Mouse (Mus musculus): ENCODE data around the gene Ahnak2. TPM values are rescaled to one million over a fixed set of nuclear protein-coding genes. Genes with fewer than 3 reads are reported as not detected.
A peak's percentile ranks its signal among the peaks of the same experiment; 100 is the strongest.

Ahnak2 gene
- total RNA-seq, 4 experiments from 2014 or later, result 7.5 to 9.3 (median 8.1) TPM

DNA sequence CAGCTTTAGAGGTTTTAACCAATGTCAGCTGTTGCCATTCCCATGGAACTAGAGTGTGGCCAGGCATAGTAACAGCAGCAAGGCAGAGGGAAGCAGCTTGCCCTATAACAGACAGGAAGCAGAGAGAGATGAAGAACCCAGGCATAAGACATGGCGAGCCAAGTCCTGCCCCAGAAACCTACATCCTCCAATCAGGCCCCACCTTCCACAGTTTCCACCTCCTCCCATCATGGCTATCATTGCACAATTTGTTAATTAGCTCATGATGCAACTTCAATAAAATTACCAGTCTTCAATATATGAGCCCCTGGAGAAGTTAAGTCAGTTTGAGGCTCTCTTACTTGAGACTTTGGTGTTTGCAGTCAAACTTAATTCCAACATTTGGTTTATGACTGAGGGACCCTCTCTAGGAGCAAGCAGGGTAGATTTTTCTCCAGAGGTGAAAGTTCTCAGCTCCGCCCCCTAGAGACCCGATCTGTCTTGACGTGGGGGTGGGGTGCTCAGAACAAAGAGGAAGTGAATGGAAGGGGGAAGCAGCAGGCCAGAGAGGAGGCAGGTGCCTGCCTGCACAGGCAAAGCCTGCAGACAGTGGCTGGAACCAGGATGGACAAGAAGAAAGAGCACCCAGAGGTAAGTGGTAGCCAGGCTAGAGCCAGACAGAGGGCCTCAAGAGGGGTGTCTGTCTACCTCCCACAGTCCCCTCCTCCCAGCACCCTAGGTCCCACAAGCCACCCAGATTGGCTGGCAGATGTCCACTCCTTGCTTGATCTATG, 42.1 kb downstream of the Ahnak2 start, which contains the start of gene Pld4:
TSS of gene Pld4 (plus strand) at position 502 of the 773 bp plus-strand sequence.
- no peak for DNase-seq (ENCODE audit: low spot score in 2 of 2)

DNA sequence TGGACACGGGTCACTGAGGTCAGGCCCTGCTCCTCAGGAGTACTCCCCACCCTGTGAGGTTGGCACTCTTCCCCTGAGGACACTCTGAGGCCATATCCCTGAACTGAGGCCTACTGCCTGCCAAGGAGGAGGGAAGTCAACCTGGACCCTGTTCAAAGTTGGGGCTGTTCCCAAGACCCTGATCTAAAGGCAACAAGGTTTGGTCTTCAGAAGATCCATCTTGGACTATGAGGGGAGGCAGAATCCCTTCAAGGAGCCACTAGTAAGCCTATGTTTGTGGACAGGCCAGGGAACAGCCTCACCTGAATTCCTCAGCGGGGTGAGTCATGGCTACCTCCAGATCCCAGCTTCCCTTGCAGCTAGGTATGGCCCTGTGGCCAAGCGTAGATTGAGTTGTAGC, 43.0 kb downstream of the Ahnak2 start:
- no peak for DNase-seq (ENCODE audit: low spot score in 2 of 2)

DNA sequence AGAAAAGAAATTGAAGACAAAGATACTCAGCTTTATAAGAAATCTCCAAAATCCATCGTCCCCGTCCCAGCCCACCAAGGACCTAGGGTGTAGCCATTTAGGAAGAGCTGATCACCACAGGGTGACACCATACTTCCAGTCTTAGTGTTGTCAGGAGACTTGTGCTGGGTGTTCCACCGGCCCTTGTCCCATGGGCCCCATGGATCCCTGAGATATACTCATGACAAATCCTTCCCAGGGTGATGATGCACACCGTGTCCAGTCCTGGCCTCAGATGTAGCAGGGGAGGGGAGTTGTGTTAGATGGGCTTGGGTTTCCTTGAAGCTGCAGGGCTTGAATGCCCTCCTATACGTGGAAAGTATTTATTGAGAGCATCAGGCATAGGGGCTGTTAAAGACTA, 44.6 kb downstream of the Ahnak2 start:
- DNase-seq (ENCODE audit: low spot score in 2 of 2), result no peak

DNA sequence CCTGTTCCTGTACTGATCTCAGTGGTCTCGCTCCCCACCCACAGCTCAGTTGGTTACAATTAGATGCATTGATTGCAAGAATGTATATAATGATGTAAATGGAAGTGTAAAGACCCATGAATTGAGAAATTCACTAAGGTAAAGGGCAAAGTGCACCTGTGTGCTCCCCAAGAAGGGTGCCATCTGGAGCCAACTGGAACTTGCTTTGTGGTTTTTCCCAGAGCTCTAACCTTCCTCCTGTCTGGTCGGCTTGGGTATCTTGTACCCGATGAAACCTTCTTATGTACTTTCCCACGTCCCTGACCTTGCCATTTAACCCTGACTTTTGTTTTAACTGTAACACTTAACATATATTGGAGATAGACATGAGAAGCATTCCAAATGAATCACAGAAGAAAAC, 46.6 kb downstream of the Ahnak2 start:
- DNase-seq (ENCODE audit: low spot score in 2 of 2), result no peak

DNA sequence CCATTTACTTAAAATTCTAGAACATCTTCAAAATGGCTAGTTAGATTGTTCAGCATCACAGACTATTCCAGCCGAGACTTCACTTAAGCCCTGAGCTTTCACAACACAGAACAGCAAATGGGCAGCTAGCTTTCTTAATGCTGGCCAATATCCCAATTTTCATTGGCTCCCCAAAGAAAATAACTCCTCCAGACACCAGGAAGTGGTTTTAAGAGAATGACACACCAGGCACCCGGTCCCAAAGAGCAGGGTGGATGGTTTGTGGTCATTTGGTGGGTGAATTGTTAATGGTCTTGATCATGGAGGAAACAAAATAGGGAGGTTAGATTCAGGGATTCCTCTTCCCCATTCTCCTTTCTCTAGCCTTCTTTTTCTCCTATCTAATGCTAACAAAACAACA, 50.1 kb downstream of the Ahnak2 start:
- DNase-seq (ENCODE audit: low spot score in 2 of 2), result no peak

DNA sequence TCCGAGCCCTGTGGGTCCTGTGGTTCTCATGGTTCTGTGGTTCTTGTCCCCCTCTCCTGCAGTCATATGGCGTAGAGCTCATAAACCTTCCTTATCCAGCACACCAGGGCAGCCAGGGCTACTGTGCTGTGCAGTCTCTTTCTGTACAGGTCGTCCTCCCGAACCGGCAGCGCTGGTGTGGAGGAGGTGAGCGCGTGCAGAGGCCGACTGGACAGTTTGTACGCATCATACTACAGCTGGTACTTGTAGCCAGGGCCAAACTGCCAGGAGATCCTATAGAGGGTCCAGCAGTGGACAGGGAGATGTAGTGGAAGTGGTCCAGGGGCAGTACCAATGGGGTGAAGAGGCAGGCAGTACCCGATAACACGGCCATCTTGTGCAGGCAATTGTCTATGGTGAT, 51.5 kb downstream of the Ahnak2 start:
- no peak for DNase-seq (ENCODE audit: low spot score in 2 of 2)

DNA sequence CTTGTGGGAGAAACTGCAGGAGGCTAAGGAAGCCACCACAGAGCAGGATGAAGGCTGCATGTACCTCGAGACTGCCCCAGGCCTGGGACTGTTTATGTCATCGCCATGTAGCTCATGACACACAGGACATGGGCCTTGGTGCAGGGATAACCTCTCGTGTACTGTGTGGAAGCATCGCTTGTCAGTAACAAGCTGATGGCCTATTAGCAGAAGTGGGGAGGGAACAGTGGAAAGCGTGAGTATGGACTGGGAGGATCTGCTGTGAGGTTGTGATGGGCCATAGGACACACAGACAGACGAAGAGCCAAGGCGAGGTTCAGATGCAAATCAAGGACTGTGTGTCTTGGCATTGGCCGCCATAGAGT, 54.9 kb downstream of the Ahnak2 start:
- DNase-seq (ENCODE audit: low spot score in 2 of 2), result no peak

DNA sequence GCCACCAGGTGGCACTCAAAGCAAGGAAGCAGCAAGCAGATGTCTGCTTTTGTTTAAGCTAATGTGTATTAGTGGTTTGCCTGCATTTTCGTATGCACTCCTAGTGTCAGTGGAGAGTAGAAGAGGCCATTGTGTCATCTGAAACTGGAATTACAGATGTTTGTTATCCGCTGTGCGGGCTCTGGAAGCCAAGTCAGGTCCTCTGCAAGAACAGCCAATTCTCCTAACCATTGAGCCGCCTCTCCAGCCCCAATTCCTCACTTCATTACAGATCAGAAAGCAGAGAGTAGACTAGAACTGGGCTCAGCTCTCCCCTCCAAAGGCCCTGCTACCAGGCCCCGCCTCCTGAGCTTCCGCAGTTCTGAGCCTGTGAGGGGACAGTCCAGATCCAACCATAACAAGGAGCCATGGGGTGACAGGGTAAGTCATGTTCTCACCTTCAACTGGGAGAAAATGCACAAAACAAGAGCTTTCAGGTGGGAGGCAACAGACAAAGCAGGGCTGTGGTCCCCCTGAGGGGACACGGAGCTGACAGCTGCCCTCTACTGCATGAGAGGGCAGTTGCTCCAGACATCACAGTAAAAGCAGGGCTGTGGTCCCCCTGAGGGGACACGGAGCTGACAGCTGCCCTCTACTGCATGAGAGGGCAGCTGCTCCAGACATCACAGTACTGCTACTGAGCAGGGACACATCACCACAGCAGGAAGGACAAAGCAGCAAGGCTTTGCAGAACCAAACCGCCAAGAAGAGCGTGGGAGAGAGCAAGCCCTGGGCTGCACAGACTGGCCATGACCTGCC, 55.5 kb downstream of the Ahnak2 start:
- no peak for DNase-seq (ENCODE audit: low spot score in 2 of 2)

DNA sequence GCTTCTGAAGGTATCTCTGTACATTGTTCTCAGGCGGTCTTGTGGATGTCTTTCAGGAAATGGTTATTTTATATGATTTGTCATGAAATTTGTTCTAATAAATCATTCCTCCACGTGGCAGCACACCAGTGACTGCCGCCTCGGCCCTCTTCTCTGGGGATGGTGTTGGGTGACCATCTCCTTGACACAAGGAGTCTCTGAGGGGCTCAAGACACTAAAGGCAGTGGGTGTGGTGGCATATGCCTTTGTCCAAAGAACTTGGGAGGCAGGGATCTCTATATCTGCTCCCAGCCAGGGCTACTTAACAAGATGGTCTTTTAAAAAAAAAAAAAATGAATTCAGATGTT, 56.0 kb downstream of the Ahnak2 start:
- DNase-seq (ENCODE audit: low spot score in 2 of 2), result no peak

DNA sequence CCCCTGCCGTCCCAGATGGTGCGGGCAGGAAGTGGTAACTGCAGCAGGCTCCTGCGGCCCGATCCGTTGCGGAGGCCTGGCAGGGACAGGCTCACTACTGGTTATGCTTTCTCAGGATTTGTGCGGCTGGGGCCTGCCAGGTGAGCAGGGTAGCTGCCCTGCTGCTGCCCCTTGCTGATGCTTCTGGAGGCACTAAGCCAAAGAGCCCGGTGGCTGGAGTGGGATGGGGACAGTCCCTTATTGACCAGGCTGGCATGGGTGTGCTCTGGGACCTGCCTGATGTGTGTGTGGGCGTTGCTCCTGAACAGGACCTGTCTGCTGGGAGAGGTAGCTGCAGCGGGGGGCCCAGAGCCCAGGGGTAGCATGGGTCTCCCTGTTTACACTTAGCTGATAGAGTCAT, 56.7 kb downstream of the Ahnak2 start:
- DNase-seq (ENCODE audit: low spot score in 2 of 2), result no peak

DNA sequence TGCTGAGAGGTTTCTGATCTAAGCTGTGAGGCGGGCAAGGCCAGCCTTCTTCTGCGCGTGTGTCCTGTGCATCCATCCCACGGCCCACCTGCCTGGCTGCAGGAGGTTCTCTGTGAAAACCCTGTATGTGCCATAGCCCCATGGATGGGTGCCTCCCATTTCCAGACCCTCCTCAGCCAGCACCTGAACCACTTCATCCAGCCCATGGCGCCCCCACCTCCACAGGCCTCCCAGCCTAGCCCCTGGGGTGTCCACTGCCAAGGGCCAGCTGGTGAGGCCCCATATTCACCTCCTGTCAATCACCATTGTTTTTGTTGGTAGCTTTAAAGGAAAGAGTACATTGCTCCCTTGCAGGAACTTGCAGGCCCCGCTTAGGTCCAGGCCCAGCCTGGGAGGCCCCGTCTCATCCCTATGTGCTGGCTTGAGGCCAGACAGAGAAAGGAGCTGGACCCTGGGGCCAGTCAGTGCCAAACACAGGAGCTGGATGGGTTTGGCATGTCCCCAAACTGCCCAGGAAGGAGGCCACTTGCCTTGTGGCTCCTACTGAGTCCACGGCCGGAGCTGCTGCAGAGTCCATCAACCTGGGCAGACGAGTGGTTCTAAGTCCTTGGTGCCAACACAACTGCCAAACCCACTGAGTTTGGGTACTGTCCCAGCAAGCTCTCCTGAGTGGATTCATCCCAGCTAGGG, 57.4 kb downstream of the Ahnak2 start:
- DNase-seq (ENCODE audit: low spot score in 2 of 2), result no peak

DNA sequence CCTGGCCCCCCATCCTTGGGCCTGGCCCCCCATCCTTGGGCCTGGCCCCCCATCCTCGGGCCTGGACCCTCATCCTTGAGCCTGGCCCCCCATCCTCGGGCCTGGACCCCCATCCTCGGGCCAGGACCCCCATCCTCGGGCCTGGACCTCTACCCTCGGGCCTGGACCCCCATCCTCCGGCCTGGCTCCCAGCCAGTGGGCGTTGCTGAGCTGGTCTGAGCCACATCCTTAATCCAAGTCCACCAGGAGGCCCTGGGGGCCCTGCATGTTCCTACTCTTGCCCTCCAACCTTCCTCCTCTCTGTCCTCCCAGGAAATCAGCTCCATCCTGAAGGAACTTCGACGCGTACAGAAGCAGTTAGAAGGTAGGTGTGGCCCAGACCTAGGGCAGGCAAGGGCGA, 58.2 kb downstream of the Ahnak2 start:
- DNase-seq (ENCODE audit: low spot score in 2 of 2), result no peak

DNA sequence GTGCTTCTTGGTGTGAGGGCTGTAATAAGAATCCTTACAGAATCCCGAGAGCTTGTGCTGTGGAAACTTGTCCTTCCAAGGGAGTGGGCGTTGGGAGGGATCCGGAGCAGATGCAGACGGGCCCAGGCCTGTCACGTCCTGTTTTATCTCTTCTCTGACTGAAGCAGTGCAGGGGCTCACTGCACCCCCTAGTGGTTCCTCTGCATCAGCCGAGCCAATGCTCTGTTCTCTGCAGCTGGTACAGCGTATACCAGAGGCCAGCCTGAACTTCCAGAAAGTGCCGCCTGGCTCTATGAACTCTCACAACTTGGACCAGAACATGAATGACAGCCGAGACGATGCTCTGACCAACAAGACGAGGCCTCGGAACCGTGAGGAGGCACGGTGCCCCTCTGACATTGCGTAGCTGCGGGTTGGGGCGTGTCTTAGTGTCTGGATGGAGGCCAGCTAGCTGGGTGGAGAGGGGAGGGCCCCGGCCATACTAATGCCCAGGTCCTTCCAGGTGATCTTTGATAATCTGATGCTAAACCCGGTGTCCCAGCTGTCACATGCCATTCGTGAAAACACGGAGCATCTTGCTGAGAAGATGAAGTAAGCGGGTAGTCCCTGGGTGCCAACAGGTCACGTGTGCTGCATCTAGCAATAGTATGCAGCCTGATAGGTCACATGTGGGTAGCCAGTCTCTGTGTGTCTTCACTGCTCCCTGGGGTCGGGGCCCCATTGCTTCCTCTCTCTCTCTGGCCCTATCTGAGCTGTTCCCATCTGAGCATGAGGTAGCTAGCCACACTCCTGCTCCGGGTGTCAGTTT, 59.1 kb downstream of the Ahnak2 start:
- DNase-seq (ENCODE audit: low spot score in 2 of 2), result peak; percentile 64 to 85

DNA sequence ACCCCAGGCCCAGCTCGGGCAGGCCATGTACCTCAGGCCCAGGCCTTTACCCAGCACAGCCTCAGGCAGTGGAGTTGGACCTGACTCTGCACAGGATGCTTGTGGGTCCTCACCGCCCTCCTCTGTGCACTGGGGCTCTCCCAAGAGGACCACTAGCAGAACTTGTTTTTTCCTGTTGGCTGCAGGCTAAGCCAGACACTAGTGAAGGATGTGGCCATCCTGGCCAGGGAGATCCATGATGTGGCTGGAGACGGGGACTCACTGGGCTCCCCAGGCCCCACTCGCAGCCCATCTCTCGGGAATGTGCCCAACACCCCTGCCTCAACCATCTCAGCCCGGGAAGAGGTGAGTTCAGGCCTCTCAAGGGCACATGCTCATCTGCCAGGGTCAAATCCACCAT, 59.7 kb downstream of the Ahnak2 start:
- DNase-seq (ENCODE audit: low spot score in 2 of 2), result no peak

DNA sequence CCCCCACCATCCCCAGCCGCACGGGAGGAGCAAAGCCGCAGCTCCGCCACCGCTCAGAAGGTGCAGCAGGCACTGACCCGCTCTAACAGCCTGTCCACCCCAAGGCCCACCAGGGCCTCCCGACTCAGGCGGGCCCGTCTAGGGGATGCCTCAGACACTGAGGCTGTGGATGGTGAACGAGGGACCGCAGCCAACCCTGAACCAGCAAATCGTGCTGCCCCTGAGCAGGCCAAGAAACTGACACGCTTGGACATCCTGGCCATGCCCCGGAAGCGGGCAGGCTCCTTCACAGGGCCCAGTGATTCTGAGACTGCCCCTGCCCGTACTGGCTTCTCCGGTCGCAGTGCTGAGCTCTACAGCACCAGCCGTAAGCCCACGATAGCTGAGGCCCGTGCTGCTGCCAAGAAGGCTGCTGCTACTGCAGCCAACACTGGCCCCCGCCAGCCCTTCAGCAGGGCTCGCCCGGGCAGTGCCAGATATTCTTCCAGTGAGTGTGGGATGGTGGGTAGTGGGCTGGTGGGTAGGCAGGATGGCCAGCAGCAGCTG, 63.4 kb downstream of the Ahnak2 start:
- DNase-seq (ENCODE audit: low spot score in 2 of 2), result no peak

DNA sequence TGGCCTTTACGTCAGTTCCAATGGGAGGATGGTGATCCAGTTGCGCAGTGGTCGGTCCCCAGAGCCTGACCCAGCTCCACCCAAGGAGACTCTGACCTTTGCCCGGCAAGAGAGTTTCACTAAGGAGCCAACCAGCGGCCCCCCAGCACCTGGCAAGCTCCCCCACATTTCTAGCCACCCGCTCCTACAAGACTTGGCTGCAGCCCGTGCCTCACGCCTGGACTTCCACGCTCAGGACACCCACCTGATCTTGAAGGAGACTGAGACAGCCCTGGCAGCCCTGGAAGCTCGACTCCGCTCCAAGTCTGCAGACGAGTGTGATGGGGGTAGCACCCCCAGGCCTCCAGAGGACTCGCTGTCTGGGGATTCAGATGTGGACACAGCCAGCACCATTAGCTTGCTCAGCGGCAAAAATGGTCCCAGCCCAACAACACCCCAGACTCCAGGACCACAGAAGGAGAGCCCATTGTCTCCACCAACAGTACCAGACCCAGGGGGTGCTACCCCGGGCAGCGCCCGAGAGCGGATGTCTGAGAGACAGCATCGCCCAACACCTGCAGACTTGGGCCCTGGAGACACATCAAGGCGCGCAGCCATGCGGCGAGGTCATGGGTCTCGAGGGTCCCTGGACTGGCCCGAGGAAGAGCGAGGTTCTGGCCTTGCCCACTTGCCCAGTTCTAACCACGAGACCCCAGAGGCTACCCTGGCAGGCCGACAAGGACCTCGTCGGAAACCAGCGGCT, 64.0 kb downstream of the Ahnak2 start:
- no peak for DNase-seq (ENCODE audit: low spot score in 2 of 2)

DNA sequence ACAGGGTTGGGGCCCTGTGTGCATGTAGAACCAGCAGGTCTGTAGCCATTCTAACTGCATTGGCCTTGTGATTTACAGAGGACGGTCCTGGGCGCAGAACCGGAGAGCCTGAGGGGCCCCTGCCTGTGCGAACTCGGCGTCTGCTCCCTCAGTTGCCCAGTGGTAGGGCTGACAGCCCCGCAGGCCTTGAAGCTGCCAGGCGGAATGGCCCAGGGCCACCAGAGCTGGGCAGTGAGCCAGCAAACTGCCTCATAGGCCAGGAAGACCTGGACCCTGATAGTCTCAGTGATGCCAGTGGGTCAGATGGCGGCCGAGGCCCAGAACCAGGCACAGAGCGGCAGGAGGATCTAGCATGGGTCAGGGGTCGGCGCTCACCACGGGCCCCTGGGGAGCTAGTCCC, 64.7 kb downstream of the Ahnak2 start:
- DNase-seq (ENCODE audit: low spot score in 2 of 2), result no peak

DNA sequence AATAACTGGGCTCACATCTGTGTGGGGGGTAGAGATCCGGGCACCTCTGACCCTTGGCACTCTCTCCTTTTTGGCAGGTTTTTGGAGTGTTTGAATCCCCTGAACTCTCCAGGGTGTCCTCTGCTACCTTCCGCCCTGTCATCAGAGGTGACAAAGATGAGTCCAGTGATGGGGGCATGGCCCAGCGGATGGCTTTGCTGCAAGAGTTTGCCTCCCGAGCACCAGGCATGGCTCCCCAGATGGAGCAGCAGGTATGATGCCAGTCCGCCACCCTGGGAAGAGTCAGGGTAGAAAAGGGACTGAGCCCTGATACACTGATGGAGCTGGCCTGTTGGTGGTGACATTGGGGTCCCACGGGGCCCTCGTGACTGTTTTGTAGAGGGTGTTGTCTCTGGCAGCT, 65.4 kb downstream of the Ahnak2 start:
- no peak for DNase-seq (ENCODE audit: low spot score in 2 of 2)

DNA sequence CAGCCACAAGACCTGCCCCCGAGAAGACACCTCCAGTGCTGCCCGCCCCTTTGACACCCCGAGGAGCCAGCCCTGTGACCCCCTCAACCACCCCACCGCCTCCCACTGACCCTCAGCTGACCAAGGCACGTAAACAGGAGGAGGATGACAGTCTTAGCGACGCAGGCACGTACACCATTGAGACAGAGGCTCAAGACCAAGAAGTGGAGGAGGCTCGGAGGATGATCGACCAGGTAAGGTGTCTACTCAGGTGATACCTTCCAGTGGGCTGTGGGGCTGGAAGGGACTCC, 65.9 kb downstream of the Ahnak2 start:
- DNase-seq (ENCODE audit: low spot score in 2 of 2), result no peak

DNA sequence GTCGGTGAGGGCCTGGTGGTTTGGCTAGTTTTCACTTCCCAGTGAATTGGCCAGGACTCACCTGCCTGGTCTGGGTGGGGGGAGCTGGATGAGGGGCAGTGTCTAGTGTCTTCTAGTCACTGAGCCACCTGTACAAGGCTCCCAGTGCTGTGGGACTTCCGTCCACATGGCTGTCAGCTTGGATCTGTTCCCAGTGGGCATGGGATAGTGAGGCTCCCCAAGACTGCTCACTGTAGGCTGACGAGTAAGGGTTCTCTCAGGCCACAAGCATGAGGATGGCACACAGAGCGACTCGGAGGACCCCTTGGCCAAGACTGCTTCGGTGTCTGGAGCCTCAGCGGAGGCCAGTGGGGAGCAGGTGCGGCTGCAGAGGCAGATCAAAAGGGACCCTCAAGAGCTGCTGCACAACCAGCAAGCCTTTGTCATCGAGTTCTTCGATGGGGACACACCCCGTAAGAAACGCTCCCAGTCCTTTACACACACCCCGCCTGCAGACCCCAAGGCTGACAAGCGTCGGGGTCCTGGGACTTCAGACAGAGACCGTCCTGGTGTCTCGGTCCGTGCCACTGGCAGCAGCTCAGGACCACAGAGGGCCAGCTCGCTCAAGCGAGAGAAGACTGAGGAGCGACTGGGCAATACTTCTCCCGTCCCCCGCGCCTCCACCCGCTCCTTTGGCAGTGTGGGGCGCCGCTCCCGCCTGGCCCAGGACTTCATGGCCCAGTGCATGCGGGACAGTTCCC, 66.4 kb downstream of the Ahnak2 start:
- DNase-seq (ENCODE audit: low spot score in 2 of 2), result no peak
